ENCODE assay signal across 26 mouse cellular contexts in the genomic region with DNA sequence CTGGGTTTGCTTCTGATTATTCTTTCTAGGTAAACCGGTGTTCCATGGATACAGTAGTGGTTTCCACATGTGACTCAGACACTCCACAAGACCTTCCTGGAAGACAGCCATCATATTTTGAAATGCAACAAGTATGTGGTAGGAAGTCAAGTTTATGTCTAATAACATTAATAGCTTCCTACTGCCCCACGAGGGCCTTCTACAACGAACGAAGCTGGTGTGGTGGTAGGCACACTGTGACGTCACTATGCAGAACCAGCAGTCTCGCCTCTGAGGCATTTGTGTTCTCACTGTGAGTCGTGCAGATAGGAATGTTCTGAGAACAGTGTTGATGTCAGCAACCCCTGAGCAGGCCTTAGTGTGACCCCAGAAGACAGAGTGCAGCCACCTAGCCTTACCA. TPM values are rescaled to one million over a fixed set of nuclear protein-coding genes. Genes with fewer than 3 reads are reported as not detected.
DNase-seq lines count a peak whose midpoint lies in the region; ATAC-seq and TF ChIP-seq lines count a peak whose summit lies in the region.
"Had no signal": no experiment of that assay in that cellular context is flagged by ENCODE, and none has a peak within 500 bp of the region (broad histone marks: within the 10 kb centered on the region; RNA-seq: fewer than 3 reads in every experiment).

No protein-coding gene starts in this region.

- H3K9me3 ChIP-seq in heart, embryonic 15.5 days (replicated peaks), result no peaks in the 10 kb centered on the region
- H3K9me3 ChIP-seq in lung, postnatal 0 days (ENCODE audit: low read length), result no peaks in the 10 kb centered on the region
- no peaks in the 10 kb centered on the region for H3K9me3 ChIP-seq in limb, embryonic 15.5 days
- H3K9me3 ChIP-seq in midbrain, embryonic 13.5 days, result no peaks in the 10 kb centered on the region
- H3K9me3 ChIP-seq: embryonic facial prominence, embryonic 13.5 days; forebrain, embryonic 13.5 days; heart, embryonic 13.5 days; liver, embryonic 13.5 days; stomach, embryonic 15.5 days had no signal

- no peak overlapping the region for H3K4me2 ChIP-seq in heart, embryonic 15.5 days
- H3K4me2 ChIP-seq in lung, postnatal 0 days (replicated peaks; ENCODE audit: low read depth, low read length), result no peak overlapping the region
- H3K4me2 ChIP-seq in limb, embryonic 15.5 days, result no peak overlapping the region
- H3K4me2 ChIP-seq in midbrain, embryonic 13.5 days (replicated peaks), result no peak overlapping the region
- H3K4me2 ChIP-seq: embryonic facial prominence, embryonic 13.5 days; forebrain, embryonic 13.5 days; heart, embryonic 13.5 days; liver, embryonic 13.5 days; stomach, embryonic 15.5 days had no signal

- ATAC-seq in heart, embryonic 15.5 days (replicated peaks; ENCODE audit: insufficient number of reproducible peaks, insufficient read depth, low FRiP score, low read depth), result peak; percentile 47; the same call in 1 of the 2 replicates
- ATAC-seq in lung, postnatal 0 days, result peak; percentile 74
- ATAC-seq in limb, embryonic 15.5 days (ENCODE audit: insufficient number of reproducible peaks, low FRiP score, low TSS enrichment, low read depth), result 0 out of 2 replicates have a peak, but pooled peaks have one; percentile 19
- no peak for ATAC-seq in midbrain, embryonic 13.5 days
- ATAC-seq: forebrain, embryonic 13.5 days; hindbrain, postnatal 0 days; intestine, embryonic 16.5 days had no signal

- DNase-seq in heart, adult 8-10 months (ENCODE audit: low spot score), result no peak
- DNase-seq in lung, postnatal 0 days (ENCODE audit: low spot score), result peak; percentile 65
- no peak for DNase-seq in lung, postnatal 4 days
- peak; percentile 68 for DNase-seq in Muller cell, postnatal 12 days (ENCODE audit: inconsistent ontology term)
- DNase-seq in cerebellum, adult 11 months, result no peak
- DNase-seq: adrenal gland, adult 2 months; cerebellum, adult 8-10 months; cerebellum, postnatal 36 days; embryo, embryonic 11 days; kidney, adult 9 months; kidney, postnatal 14 days; liver, embryonic 13.5 days; right cerebral cortex, adult 18-20 months; right cerebral cortex, postnatal 4 days; thymus, adult 18-20 months; thymus, postnatal 4 days had no signal

- H3K9ac ChIP-seq in heart, embryonic 15.5 days, result no peak overlapping the region
- no peak overlapping the region for H3K9ac ChIP-seq in lung, postnatal 0 days (replicated peaks; ENCODE audit: low read depth)
- H3K9ac ChIP-seq in limb, embryonic 15.5 days, result no peak overlapping the region
- no peak overlapping the region for H3K9ac ChIP-seq in midbrain, embryonic 13.5 days (replicated peaks)
- H3K9ac ChIP-seq: embryonic facial prominence, embryonic 13.5 days; forebrain, embryonic 13.5 days; heart, embryonic 13.5 days; liver, embryonic 13.5 days; stomach, embryonic 15.5 days had no signal

- no peaks in the 10 kb centered on the region for H3K36me3 ChIP-seq in heart, embryonic 15.5 days
- no peaks in the 10 kb centered on the region for H3K36me3 ChIP-seq in lung, postnatal 0 days (ENCODE audit: insufficient read depth, low read length)
- no peaks in the 10 kb centered on the region for H3K36me3 ChIP-seq in limb, embryonic 15.5 days
- no peaks in the 10 kb centered on the region for H3K36me3 ChIP-seq in midbrain, embryonic 13.5 days
- H3K36me3 ChIP-seq: embryonic facial prominence, embryonic 13.5 days; heart, embryonic 13.5 days; liver, embryonic 13.5 days; stomach, embryonic 15.5 days had no signal

- H3K4me1 ChIP-seq in heart, embryonic 15.5 days (replicated peaks), result no peaks in the 10 kb centered on the region
- no peaks in the 10 kb centered on the region for H3K4me1 ChIP-seq in lung, postnatal 0 days (ENCODE audit: insufficient read depth, low read depth, low read length)
- no peaks in the 10 kb centered on the region for H3K4me1 ChIP-seq in limb, embryonic 15.5 days
- H3K4me1 ChIP-seq in midbrain, embryonic 13.5 days (replicated peaks), result no peaks in the 10 kb centered on the region
- H3K4me1 ChIP-seq: forebrain, embryonic 13.5 days; liver, embryonic 13.5 days; stomach, embryonic 15.5 days had no signal

- no peaks in the 10 kb centered on the region for H3K27me3 ChIP-seq in heart, embryonic 15.5 days
- H3K27me3 ChIP-seq in lung, postnatal 0 days (replicated peaks; ENCODE audit: insufficient read depth, low read length), result no peaks in the 10 kb centered on the region
- no peaks in the 10 kb centered on the region for H3K27me3 ChIP-seq in limb, embryonic 15.5 days
- no peaks in the 10 kb centered on the region for H3K27me3 ChIP-seq in midbrain, embryonic 13.5 days
- H3K27me3 ChIP-seq: embryonic facial prominence, embryonic 13.5 days; forebrain, embryonic 13.5 days; heart, embryonic 13.5 days; liver, embryonic 13.5 days; stomach, embryonic 15.5 days had no signal

- no peak for TF ChIP-seq CTCF in lung, postnatal 0 days (IDR thresholded peaks at IDR 0.05)

- H3K27ac ChIP-seq in heart, embryonic 15.5 days, result no peak overlapping the region
- no peak overlapping the region for H3K27ac ChIP-seq in lung, postnatal 0 days (ENCODE audit: low read length)
- no peak overlapping the region for H3K27ac ChIP-seq in limb, embryonic 15.5 days
- H3K27ac ChIP-seq in midbrain, embryonic 13.5 days, result no peak overlapping the region
- H3K27ac ChIP-seq: embryonic facial prominence, embryonic 13.5 days; forebrain, embryonic 13.5 days; heart, embryonic 13.5 days; hindbrain, postnatal 0 days; liver, embryonic 13.5 days; stomach, embryonic 15.5 days had no signal

- 33% methylated on average over 7 of the region's 7 CpGs for WGBS in heart, embryonic 15.5 days
- WGBS in lung, postnatal 0 days, result 22% methylated on average over 7 of the region's 7 CpGs
- whole genome bisulfite sequencing in limb, embryonic 15.5 days, result 35% methylated on average over 7 of the region's 7 CpGs
- 88% methylated on average over 7 of the region's 7 CpGs for WGBS in midbrain, embryonic 13.5 days

- H3K4me3 ChIP-seq in heart, embryonic 15.5 days, result no peak overlapping the region
- H3K4me3 ChIP-seq in lung, postnatal 0 days (ENCODE audit: low read depth, low read length), result no peak overlapping the region
- H3K4me3 ChIP-seq in limb, embryonic 15.5 days, result no peak overlapping the region
- H3K4me3 ChIP-seq in midbrain, embryonic 13.5 days (replicated peaks), result no peak overlapping the region
- H3K4me3 ChIP-seq: embryonic facial prominence, embryonic 13.5 days; erythroblast, embryonic 14.5 days; forebrain, embryonic 13.5 days; heart, embryonic 13.5 days; liver, embryonic 13.5 days; stomach, embryonic 15.5 days had no signal

- peak; percentile 46; the same call in 1 of the 2 replicates for TF ChIP-seq EP300 in lung, postnatal 0 days (IDR thresholded peaks at IDR 0.05)

RNA-seq across cellular contexts. Expression of gene Cldn1, which starts 55.4 kb away (rescaled TPM):
- polyA plus RNA-seq in heart, embryonic 15.5 days (2015; fragmentation: Nextera tagmentation; extraction: Ambion mirVana), result 2.4 and 4.9 TPM in 2 replicates
- total RNA-seq in heart, adult 8-10 months (2022), result under 1 TPM; 0.19 to 0.56 (median 0.29) TPM
- 7.0 and 8.0 TPM in 2 replicates for polyA plus RNA-seq in lung, postnatal 0 days (2015; fragmentation: Nextera tagmentation; extraction: Ambion mirVana)
- 63.8 and 63.9 TPM in 2 replicates for polyA plus RNA-seq in limb, embryonic 15.5 days (2015; fragmentation: Nextera tagmentation; extraction: Ambion mirVana)
- polyA plus RNA-seq in midbrain, embryonic 13.5 days (2015; fragmentation: Nextera tagmentation; extraction: Ambion mirVana), result 2.1 and 3.2 TPM in 2 replicates
- polyA plus RNA-seq: erythroblast, embryonic 14.5 days had no signal

Comparison
In these comparisons a context has a peak if more than half of its experiments do, and no peak if none do; other contexts are left out.
1. DNase-seq: peak in lung, postnatal 0 days (single experiment) and Muller cell, postnatal 12 days (single experiment); none in heart, adult 8-10 months (single experiment), lung, postnatal 4 days (0 of 2) and cerebellum, adult 11 months (single experiment).